Mouse (Mus musculus): ENCODE measurements at regions not wholly inside any gene's neighbourhood (a gene's known extent, or its start where the extent isn't known, plus 50 kb on each side); places are given as distances from the start of the nearest gene placed in this dataset.

- Histone ChIP-seq H3K9me3 (replicated peaks; ENCODE audit: insufficient read depth, low read length) (no peaks in the 10 kb centered on the region), H3K27me3 (ENCODE audit: control insufficient read depth in 1 of 2, insufficient read depth in 2 of 2, low read length in 2 of 2) (no peaks in the 10 kb centered on the region), H3K36me3 (ENCODE audit: control insufficient read depth in 1 of 2, insufficient read depth in 2 of 2, low read length in 2 of 2) (no peaks in the 10 kb centered on the region), H3K79me2 (ENCODE audit: control insufficient read depth, insufficient read depth, low read length, poor library complexity) (no peaks in the 10 kb centered on the region), H3K9ac (ENCODE audit: control insufficient read depth, low read depth, low read length, poor library complexity, severe bottlenecking) (no peak overlapping the region), H3K4me1 (ENCODE audit: control insufficient read depth in 1 of 2, insufficient read depth in 2 of 2, low read length in 2 of 2) (no peaks in the 10 kb centered on the region), H3K4me3 (ENCODE audit: control insufficient read depth in 1 of 2, insufficient read depth in 1 of 2, low read depth in 2 of 2, low read length in 2 of 2) (no peak overlapping the region), H3K27ac (ENCODE audit: control insufficient read depth, low read depth, low read length) (no peak overlapping the region)
- DNase-seq (ENCODE audit: low read depth, low spot score) = no peak
- no peak for TF ChIP-seq ZKSCAN1 (IDR thresholded peaks at IDR 0.05; ENCODE audit: low read depth, low read length)
- TF ChIP-seq TCF12 (IDR thresholded peaks at IDR 0.05; ENCODE audit: low read depth, low read length) = no peak
- TF ChIP-seq MXI1 (IDR thresholded peaks at IDR 0.05; ENCODE audit: low read depth, low read length) = no peak
- TF ChIP-seq MAZ (IDR thresholded peaks at IDR 0.05; ENCODE audit: low read depth, low read length) = no peak
- no peak for TF ChIP-seq USF2 (IDR thresholded peaks at IDR 0.05; ENCODE audit: borderline replicate concordance in 1 of 2, insufficient read depth in 1 of 2, low read depth in 1 of 2, low read length in 2 of 2)
- TF ChIP-seq RAD21 (IDR thresholded peaks at IDR 0.05; ENCODE audit: low read depth, low read length) = no peak
- no peak for TF ChIP-seq MYC (IDR thresholded peaks at IDR 0.05; ENCODE audit: low read depth, low read length)
- TF ChIP-seq JUND (IDR thresholded peaks at IDR 0.05; ENCODE audit: low read depth, low read length) = no peak
- TF ChIP-seq HCFC1 (IDR thresholded peaks at IDR 0.05; ENCODE audit: low read depth, low read length) = no peak
- TF ChIP-seq POLR2AphosphoS2 (IDR thresholded peaks at IDR 0.05; ENCODE audit: low read length) = no peak
- TF ChIP-seq USF1 (IDR thresholded peaks at IDR 0.05; ENCODE audit: low read depth, low read length) = no peak
- no peak for TF ChIP-seq NELFE (IDR thresholded peaks at IDR 0.05; ENCODE audit: low read depth, low read length)
Measured at GRCm38 (mm10) chr4:54648254-54648653, 296.6 kb upstream of the Zfp462 start.

- no peak for TF ChIP-seq CTCF (IDR thresholded peaks at IDR 0.05 in 2 of 3, conservative IDR thresholded peaks at IDR 0.05 in 1 of 3; ENCODE audit: control insufficient read depth in 1 of 3, insufficient read depth in 1 of 3, low read depth in 2 of 3, low read length in 3 of 3, poor library complexity in 1 of 3, severe bottlenecking in 1 of 3)
- no peak for TF ChIP-seq MAFK (IDR thresholded peaks at IDR 0.05; ENCODE audit: borderline replicate concordance, low read depth, low read length)
- TF ChIP-seq RCOR1 (IDR thresholded peaks at IDR 0.05; ENCODE audit: low read depth, low read length) = no peak
- no peak for TF ChIP-seq TAL1 (IDR thresholded peaks at IDR 0.05; ENCODE audit: low read length)
- no peak for TF ChIP-seq POLR2AphosphoS2 (IDR thresholded peaks at IDR 0.05; ENCODE audit: low read length)
- TF ChIP-seq SIN3A (IDR thresholded peaks at IDR 0.05; ENCODE audit: low read length) = no peak
- TF ChIP-seq NELFE (IDR thresholded peaks at IDR 0.05; ENCODE audit: low read depth, low read length) = no peak
- no peak for TF ChIP-seq ETS1 (IDR thresholded peaks at IDR 0.05; ENCODE audit: low read depth, low read length)
- TF ChIP-seq ZC3H11A (IDR thresholded peaks at IDR 0.05; ENCODE audit: low read depth, low read length) = no peak
- H3K9me3 ChIP-seq (replicated peaks; ENCODE audit: insufficient read depth, low read length) = no peaks in the 10 kb centered on the region
- no peaks in the 10 kb centered on the region for H3K4me1 ChIP-seq (ENCODE audit: control insufficient read depth in 1 of 2, insufficient read depth in 2 of 2, low read length in 2 of 2)
Measured at GRCm38 (mm10) chr4:54651646-54652110, 293.2 kb upstream of the Zfp462 start.

More at GRCm38 (mm10) chr4:54651646-54652110, 293.2 kb upstream of the Zfp462 start:
- H3K9ac ChIP-seq (ENCODE audit: control insufficient read depth, low read depth, low read length, poor library complexity, severe bottlenecking) = no peak overlapping the region
- no peaks in the 10 kb centered on the region for H3K36me3 ChIP-seq (ENCODE audit: control insufficient read depth in 1 of 2, insufficient read depth in 2 of 2, low read length in 2 of 2)
- no peak overlapping the region for H3K27ac ChIP-seq (ENCODE audit: control insufficient read depth, low read depth, low read length)
- H3K27me3 ChIP-seq (ENCODE audit: control insufficient read depth in 1 of 2, insufficient read depth in 2 of 2, low read length in 2 of 2) = no peaks in the 10 kb centered on the region
- no peak overlapping the region for H3K4me3 ChIP-seq (ENCODE audit: control insufficient read depth in 1 of 2, insufficient read depth in 1 of 2, low read depth in 2 of 2, low read length in 2 of 2)
- H3K79me2 ChIP-seq (ENCODE audit: control insufficient read depth, insufficient read depth, low read length, poor library complexity) = no peaks in the 10 kb centered on the region
- DNase-seq (ENCODE audit: low read depth, low spot score) = no peak
